Mouse (Mus musculus): ENCODE results near the gene Efhd1.

Gene Efhd1

DNA sequence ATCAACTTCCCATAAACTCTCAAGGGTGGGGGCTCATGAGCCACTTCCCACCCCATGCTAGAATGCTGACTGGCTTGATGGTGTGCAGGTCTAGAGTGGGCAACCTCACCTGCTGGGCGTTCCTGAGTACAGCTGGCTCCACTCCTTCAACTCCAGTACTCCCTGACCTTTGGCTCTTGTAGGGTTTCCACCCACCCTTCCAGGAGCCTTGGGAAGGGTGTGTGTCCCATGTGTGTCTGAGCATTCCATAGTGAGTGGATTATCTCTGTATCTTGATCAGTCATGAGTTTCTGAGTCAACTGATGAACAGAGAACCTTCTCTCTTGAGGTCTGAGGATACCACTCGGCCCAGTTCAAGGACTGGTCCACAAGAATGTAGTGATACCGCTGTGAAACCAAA, 44.8 kb downstream of the Efhd1 start:
- DNase-seq (ENCODE audit: low read depth, low spot score): no peak

GRCm38 (mm10) chr1:87309621-87310020, 45.5 kb downstream of the Efhd1 start:
- no peak for DNase-seq (ENCODE audit: low read depth, low spot score)

DNA sequence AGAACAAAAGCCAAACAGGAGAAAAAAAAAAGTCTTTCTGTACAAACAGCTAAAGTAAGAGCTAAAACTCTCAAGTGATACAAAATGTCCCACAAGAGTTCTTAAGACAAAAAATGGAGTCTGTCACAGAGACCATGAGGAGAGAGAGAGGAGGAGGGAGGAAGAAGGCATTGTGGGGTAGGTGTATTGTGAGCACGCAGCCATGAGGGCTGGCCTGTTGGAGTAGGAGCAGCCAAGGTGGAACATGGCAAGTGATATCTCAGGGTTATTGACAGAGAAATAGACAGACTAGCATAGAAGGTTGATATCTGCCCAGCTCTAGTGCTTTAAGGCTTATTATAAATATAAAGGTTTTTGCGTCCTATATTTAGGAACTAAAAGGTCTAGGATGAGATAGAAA, 48.5 kb downstream of the Efhd1 start:
- no peak for DNase-seq (ENCODE audit: low read depth, low spot score)

DNA sequence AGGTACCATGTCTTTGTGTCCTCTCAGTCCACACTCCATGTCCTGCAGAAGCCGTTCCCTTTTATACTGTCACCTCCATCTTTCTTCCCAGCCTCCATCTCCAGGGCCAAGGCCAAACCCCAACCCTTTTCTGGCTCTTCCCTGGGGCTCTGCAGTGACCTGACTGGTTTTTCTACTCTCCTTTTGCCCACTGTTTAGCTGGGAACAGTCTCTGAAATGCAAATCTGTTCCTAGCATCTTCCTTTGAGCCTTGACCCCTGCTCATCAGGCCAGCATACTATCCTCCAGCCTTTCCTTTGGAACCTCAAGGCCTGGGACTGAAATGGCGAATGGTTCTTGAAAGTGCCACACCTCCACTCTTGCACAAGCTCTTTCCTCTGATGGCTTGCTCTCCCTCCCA, 49.0 kb downstream of the Efhd1 start:
- no peak for DNase-seq (ENCODE audit: low read depth, low spot score)

DNA sequence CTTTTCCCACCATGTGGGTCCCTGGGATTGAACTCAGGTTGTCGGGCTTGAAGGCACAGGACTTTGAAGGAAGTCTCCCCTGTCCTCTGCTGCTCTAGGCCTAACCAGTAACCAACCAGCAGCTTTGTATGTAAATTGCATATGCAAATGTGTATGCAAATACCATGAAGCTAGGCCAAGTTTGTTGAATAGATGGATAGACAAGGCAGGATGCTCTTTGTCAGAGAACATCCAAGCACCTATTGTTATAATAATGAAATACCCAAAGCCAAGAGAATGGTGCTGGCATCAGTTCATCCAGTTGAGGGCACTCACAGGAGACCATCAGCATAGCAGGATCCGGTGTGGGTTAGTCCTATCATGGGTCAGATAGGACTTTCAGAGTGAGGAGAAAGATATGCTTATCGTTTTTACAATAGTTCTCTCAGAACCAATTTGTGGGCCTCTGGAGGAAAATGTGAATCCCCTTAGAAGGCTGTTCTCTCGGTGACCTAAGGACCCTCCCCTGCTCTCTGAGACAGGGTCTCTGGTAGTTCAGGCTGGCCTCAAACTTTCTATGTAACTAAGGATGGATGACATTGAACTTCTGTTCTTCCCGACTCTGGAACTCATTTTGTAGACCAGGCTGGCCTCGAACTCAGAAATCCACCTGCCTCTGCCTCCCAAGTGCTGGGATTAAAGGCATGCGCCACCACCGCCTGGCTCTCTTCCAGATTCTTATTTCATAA, 49.8 kb downstream of the Efhd1 start:
- DNase-seq (ENCODE audit: low read depth, low spot score): no peak

DNA sequence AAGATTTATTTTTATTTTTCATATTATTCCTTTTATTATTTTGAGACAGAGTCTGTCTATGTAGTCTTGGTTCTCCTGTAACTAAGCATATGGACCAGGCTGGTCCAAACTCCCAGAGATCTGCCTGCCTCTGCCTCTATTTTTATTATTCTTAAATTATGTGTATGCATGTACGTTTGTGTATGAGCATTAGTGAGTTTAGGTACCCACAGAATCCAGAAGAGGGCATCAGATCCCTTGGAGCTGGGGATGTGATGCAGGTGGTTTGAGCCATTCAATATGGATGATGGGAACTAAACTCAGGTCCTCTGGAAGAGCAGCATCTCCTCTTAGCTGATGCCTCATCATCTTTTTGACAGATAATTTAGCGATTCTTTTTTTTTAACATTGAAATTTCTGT, 51.3 kb downstream of the Efhd1 start:
- DNase-seq (ENCODE audit: low read depth, low spot score): no peak

GRCm38 (mm10) chr1:87315894-87316293, 51.7 kb downstream of the Efhd1 start:
- no peak for DNase-seq (ENCODE audit: low read depth, low spot score)

- DNase-seq (ENCODE audit: low read depth, low spot score): no peak
These were observed 52.5 kb downstream of the Efhd1 start for GRCm38 (mm10) chr1:87316672-87317071.

DNA sequence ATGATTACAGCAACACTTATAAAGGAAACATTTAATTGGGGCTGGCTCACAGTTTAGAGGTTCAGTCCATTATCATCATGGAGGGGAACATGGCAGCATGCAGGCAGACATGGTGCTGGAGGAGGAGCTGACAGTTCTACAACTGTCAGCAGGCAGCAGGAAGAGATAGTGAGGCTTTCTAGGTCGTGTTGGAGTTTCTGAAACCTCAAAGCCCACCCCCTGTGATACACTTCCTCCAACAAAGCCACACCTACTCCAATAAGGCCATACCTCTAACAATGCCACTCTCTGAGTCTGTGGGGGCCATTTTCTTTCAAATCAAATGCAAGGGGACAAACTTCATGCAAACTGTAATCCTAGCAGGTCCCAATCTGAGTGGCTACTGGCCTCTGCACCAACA, 56.9 kb downstream of the Efhd1 start:
- no peak for DNase-seq (ENCODE audit: low read depth, low spot score)

GRCm38 (mm10) chr1:87322778-87323177, 58.6 kb downstream of the Efhd1 start:
- DNase-seq (ENCODE audit: low read depth, low spot score): no peak

DNA sequence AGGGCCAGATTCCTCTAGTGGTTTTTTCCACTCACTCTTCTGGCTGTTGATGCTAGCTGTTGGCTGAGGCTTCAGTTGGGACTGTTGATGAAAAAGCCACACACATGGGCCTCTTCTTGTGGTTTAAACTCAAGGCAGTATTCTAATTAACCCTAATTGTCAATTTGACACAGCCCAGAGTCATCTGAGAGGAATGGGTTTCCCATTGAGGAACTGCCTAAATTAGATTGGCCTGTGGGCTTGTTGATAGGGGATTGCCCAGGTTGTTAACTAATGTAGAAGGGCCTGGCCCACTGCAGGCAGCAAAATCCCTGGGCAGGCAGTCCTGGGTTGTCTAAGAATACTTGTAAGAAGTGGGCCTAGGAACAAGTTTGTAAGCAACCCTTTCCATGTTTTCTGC, 60.5 kb downstream of the Efhd1 start:
- no peak for DNase-seq (ENCODE audit: low read depth, low spot score)

- DNase-seq (ENCODE audit: low read depth, low spot score): peak; percentile 92
These were observed 62.6 kb downstream of the Efhd1 start, which contains the start of gene Gigyf2 for GRCm38 (mm10) chr1:87326742-87327163. Gigyf2 (plus strand) TSS chr1:87326998.

DNA sequence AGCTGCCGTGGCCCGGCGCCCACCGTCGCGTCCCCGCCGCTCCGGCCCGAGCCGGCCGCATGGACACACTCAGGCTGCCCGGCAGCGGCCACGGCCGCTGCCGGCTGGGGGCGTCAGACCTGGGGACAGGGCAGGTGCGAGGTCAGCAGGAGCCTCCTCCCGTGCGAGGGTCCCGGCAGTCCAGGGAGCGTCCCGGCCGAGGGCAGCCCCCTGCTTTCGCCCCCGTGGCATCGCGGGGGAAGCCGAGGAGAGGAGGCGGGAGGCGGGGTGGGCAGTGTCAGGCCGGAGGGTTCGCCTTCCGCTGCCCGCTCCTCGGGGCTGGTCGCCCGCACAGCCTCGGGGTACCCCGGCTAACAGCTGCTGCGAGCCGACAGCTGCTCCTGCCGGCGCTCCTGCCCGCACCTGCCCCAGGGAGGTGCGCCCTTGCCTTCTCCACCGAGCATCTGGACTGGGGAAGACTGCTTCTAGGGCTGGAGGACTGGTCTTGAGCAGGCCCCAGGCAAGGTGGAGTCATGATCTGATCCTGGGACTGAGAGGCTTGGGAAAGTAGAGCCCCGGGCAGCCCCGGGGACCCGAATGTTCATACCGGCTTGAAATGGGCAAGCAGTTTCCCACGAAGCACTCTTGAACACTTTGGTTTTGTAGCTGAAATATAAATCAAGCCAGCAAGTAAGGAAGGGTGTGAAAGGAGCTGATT, 63.1 kb downstream of the Efhd1 start:
- DNase-seq (ENCODE audit: low read depth, low spot score): peak; percentile 20

DNA sequence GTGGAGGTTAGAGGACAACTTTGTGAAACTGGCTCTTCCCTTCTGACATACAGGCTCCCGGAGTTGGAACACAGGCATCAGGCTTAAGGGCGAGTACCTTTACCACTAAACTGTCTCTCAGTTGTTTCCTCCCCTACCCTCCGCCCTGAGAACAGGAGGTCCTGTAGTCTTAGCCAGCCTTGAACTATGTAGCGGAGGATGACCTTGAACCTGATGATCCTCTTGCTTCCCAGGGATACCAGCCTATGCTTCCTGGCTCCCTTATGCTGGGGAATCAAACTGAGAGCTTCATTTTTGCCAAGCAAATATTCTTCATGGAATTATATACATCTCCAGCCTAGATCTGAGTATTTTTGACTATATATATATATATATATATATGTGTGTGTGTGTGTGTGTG, 67.6 kb downstream of the Efhd1 start:
- no peak for DNase-seq (ENCODE audit: low read depth, low spot score)

- DNase-seq (ENCODE audit: low read depth, low spot score): no peak
These were observed 86.4 kb downstream of the Efhd1 start for GRCm38 (mm10) chr1:87350576-87350975.

DNA sequence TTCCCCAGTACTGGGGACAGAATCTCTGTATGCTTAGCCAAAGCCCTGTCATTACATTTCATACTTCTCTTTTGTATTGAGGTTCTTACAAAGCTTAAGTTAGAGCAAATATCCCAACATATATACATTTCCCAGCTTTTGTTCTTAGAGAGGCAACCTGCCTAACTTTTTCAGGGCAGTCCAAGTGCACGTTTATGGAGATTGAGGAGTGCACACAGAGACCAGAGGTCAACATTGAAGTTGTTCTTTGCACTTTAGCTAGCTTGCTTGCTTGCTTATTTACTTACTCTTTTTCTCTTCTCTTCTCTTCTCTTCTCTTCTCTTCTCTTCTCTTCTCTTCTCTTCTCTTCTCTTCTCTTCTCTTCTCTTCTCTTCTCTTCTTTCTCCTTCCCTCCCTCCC, 96.1 kb downstream of the Efhd1 start:
- DNase-seq (ENCODE audit: low read depth, low spot score): no peak
